Mouse (Mus musculus): ENCODE data around the gene Zfp423. TPM values are rescaled to one million over a fixed set of nuclear protein-coding genes. Genes with fewer than 3 reads are reported as not detected.

Gene Zfp423
- polyA plus RNA-seq, 1 experiment from 2014 or later, result 5.8 TPM

GRCm38 (mm10) chr8:87957871-87958450 lies 1.4 kb downstream of the Zfp423 start:
- no peaks in the 10 kb centered on the region for H3K9me3 ChIP-seq (ENCODE audit: control insufficient read depth, low read length)
- H3K36me3 ChIP-seq (ENCODE audit: control insufficient read depth, insufficient read depth, low read length), result no peaks in the 10 kb centered on the region
- peaks cover 75% of the 10 kb centered on the region for H3K27me3 ChIP-seq (replicated peaks; ENCODE audit: control insufficient read depth, insufficient read depth, low read length)
- H3K9ac ChIP-seq (ENCODE audit: low read depth, low read length), result peak overlapping the region; percentile 70
- ATAC-seq (replicated peaks; ENCODE audit: low FRiP score) (no peak), DNase-seq (ENCODE audit: low spot score) (peak; percentile 71)
- peak overlapping the region; percentile 82 for H3K4me2 ChIP-seq
- peak overlapping the region; percentile 77 for H3K27ac ChIP-seq (ENCODE audit: low read depth, low read length)
- 2% methylated on average over 20 of the region's 20 CpGs for WGBS
- H3K4me3 ChIP-seq (ENCODE audit: low read depth, low read length), result peak overlapping the region; percentile 67
- H3K4me1 ChIP-seq (replicated peaks; ENCODE audit: control insufficient read depth, insufficient read depth, low read length), result peaks cover 7% of the 10 kb centered on the region

GRCm38 (mm10) chr8:87956001-87956400 lies 3.4 kb downstream of the Zfp423 start:
- no peaks in the 10 kb centered on the region for H3K9me3 ChIP-seq (ENCODE audit: control insufficient read depth, low read length)
- no peak for ATAC-seq (replicated peaks; ENCODE audit: low FRiP score)
- H3K4me1 ChIP-seq (replicated peaks; ENCODE audit: control insufficient read depth, insufficient read depth, low read length), result peaks cover 3% of the 10 kb centered on the region; the same call in 1 of the 2 replicates
- H3K4me2 ChIP-seq, result no peak overlapping the region
- no peaks in the 10 kb centered on the region for H3K36me3 ChIP-seq (ENCODE audit: control insufficient read depth, insufficient read depth, low read length)
- no peak overlapping the region for H3K27ac ChIP-seq (ENCODE audit: low read depth, low read length)
- no peak overlapping the region for H3K4me3 ChIP-seq (ENCODE audit: low read depth, low read length)
- WGBS, result 69% methylated on average over 5 of the region's 5 CpGs
- no peak overlapping the region for H3K9ac ChIP-seq (ENCODE audit: low read depth, low read length)
- no peak for DNase-seq (ENCODE audit: low spot score)
- peaks cover 55% of the 10 kb centered on the region for H3K27me3 ChIP-seq (replicated peaks; ENCODE audit: control insufficient read depth, insufficient read depth, low read length)

- ATAC-seq (replicated peaks; ENCODE audit: low FRiP score), result no peak
- peaks cover 30% of the 10 kb centered on the region for H3K27me3 ChIP-seq (replicated peaks; ENCODE audit: control insufficient read depth, insufficient read depth, low read length)
- no peak overlapping the region for H3K4me2 ChIP-seq
- WGBS, result 63% methylated on average over 5 of the region's 5 CpGs
- no peak overlapping the region for H3K9ac ChIP-seq (ENCODE audit: low read depth, low read length)
- no peaks in the 10 kb centered on the region for H3K9me3 ChIP-seq (ENCODE audit: control insufficient read depth, low read length)
- DNase-seq (ENCODE audit: low spot score), result no peak
- H3K36me3 ChIP-seq (ENCODE audit: control insufficient read depth, insufficient read depth, low read length), result no peaks in the 10 kb centered on the region
- H3K27ac ChIP-seq (ENCODE audit: low read depth, low read length), result no peak overlapping the region
- H3K4me1 ChIP-seq (replicated peaks; ENCODE audit: control insufficient read depth, insufficient read depth, low read length), result no peaks in the 10 kb centered on the region; the same call in 1 of the 2 replicates
- no peak overlapping the region for H3K4me3 ChIP-seq (ENCODE audit: low read depth, low read length)
These were observed 5.9 kb downstream of the Zfp423 start for GRCm38 (mm10) chr8:87953473-87953872.

GRCm38 (mm10) chr8:87952298-87952697 lies 7.1 kb downstream of the Zfp423 start:
- WGBS, result 86% methylated on average over 6 of the region's 6 CpGs
- ATAC-seq (replicated peaks; ENCODE audit: low FRiP score), result no peak
- H3K4me2 ChIP-seq, result no peak overlapping the region

GRCm38 (mm10) chr8:87944225-87944934 lies 15.0 kb downstream of the Zfp423 start:
- Histone ChIP-seq H3K36me3 (ENCODE audit: control insufficient read depth, insufficient read depth, low read length) (no peaks in the 10 kb centered on the region), H3K4me2 (peak overlapping the region; percentile 66; the same call in 1 of the 2 replicates), H3K4me3 (ENCODE audit: low read depth, low read length) (no peak overlapping the region), H3K27me3 (replicated peaks; ENCODE audit: control insufficient read depth, insufficient read depth, low read length) (peaks cover 8% of the 10 kb centered on the region), H3K9me3 (ENCODE audit: control insufficient read depth, low read length) (no peaks in the 10 kb centered on the region), H3K27ac (ENCODE audit: low read depth, low read length) (no peak overlapping the region), H3K4me1 (replicated peaks; ENCODE audit: control insufficient read depth, insufficient read depth, low read length) (peaks cover 18% of the 10 kb centered on the region), H3K9ac (ENCODE audit: low read depth, low read length) (no peak overlapping the region)
- ATAC-seq (replicated peaks; ENCODE audit: low FRiP score), result no peak
- WGBS, result 41% methylated on average over 5 of the region's 5 CpGs
- DNase-seq (ENCODE audit: low spot score), result peak; percentile 37

More at GRCm38 (mm10) chr8:87952298-87952697, 7.1 kb downstream of the Zfp423 start:
- Histone ChIP-seq H3K27me3 (replicated peaks; ENCODE audit: control insufficient read depth, insufficient read depth, low read length) (peaks cover 18% of the 10 kb centered on the region), H3K36me3 (ENCODE audit: control insufficient read depth, insufficient read depth, low read length) (no peaks in the 10 kb centered on the region), H3K4me1 (replicated peaks; ENCODE audit: control insufficient read depth, insufficient read depth, low read length) (no peaks in the 10 kb centered on the region), H3K27ac (ENCODE audit: low read depth, low read length) (no peak overlapping the region), H3K4me3 (ENCODE audit: low read depth, low read length) (no peak overlapping the region), H3K9me3 (ENCODE audit: control insufficient read depth, low read length) (no peaks in the 10 kb centered on the region), H3K9ac (ENCODE audit: low read depth, low read length) (no peak overlapping the region)
- DNase-seq (ENCODE audit: low spot score), result no peak

GRCm38 (mm10) chr8:87943651-87944091 lies 15.7 kb downstream of the Zfp423 start:
- DNase-seq (ENCODE audit: low spot score), result no peak

GRCm38 (mm10) chr8:87940646-87941045 lies 18.7 kb downstream of the Zfp423 start:
- peaks cover 8% of the 10 kb centered on the region for H3K27me3 ChIP-seq (replicated peaks; ENCODE audit: control insufficient read depth, insufficient read depth, low read length)
- H3K9me3 ChIP-seq (ENCODE audit: control insufficient read depth, low read length), result no peaks in the 10 kb centered on the region
- H3K36me3 ChIP-seq (ENCODE audit: control insufficient read depth, insufficient read depth, low read length), result no peaks in the 10 kb centered on the region
- no peak overlapping the region for H3K4me2 ChIP-seq
- no peak overlapping the region for H3K4me3 ChIP-seq (ENCODE audit: low read depth, low read length)
- no peak for ATAC-seq (replicated peaks; ENCODE audit: low FRiP score)
- 47% methylated on average over 6 of the region's 6 CpGs for WGBS
- no peak overlapping the region for H3K9ac ChIP-seq (ENCODE audit: low read depth, low read length)
- peaks cover 34% of the 10 kb centered on the region for H3K4me1 ChIP-seq (replicated peaks; ENCODE audit: control insufficient read depth, insufficient read depth, low read length)
- no peak overlapping the region for H3K27ac ChIP-seq (ENCODE audit: low read depth, low read length)
- no peak for DNase-seq (ENCODE audit: low spot score)

More at GRCm38 (mm10) chr8:87943651-87944091, 15.7 kb downstream of the Zfp423 start:
- Histone ChIP-seq H3K4me3 (ENCODE audit: low read depth, low read length) (peak overlapping the region; percentile 39), H3K4me1 (replicated peaks; ENCODE audit: control insufficient read depth, insufficient read depth, low read length) (peaks cover 25% of the 10 kb centered on the region), H3K36me3 (ENCODE audit: control insufficient read depth, insufficient read depth, low read length) (no peaks in the 10 kb centered on the region), H3K9ac (ENCODE audit: low read depth, low read length) (peak overlapping the region; percentile 6; the same call in 1 of the 2 replicates), H3K27ac (ENCODE audit: low read depth, low read length) (no peak overlapping the region), H3K4me2 (peak overlapping the region; percentile 66), H3K27me3 (replicated peaks; ENCODE audit: control insufficient read depth, insufficient read depth, low read length) (peaks cover 8% of the 10 kb centered on the region), H3K9me3 (ENCODE audit: control insufficient read depth, low read length) (no peaks in the 10 kb centered on the region)
- peak; percentile 41 for ATAC-seq (replicated peaks; ENCODE audit: low FRiP score)
- 5% methylated on average over 34 of the region's 42 CpGs for WGBS

- Histone ChIP-seq H3K27ac (ENCODE audit: low read depth, low read length) (peak overlapping the region; percentile 62; the same call in 1 of the 2 replicates), H3K4me2 (peak overlapping the region; percentile 56), H3K4me1 (replicated peaks; ENCODE audit: control insufficient read depth, insufficient read depth, low read length) (peaks cover 32% of the 10 kb centered on the region), H3K36me3 (ENCODE audit: control insufficient read depth, insufficient read depth, low read length) (no peaks in the 10 kb centered on the region), H3K4me3 (ENCODE audit: low read depth, low read length) (0 out of 2 replicates have a peak overlapping the region, but pooled peaks have one; percentile 8), H3K9ac (ENCODE audit: low read depth, low read length) (no peak overlapping the region), H3K9me3 (ENCODE audit: control insufficient read depth, low read length) (no peaks in the 10 kb centered on the region), H3K27me3 (replicated peaks; ENCODE audit: control insufficient read depth, insufficient read depth, low read length) (peaks cover 7% of the 10 kb centered on the region)
- DNase-seq (ENCODE audit: low spot score), result no peak
- WGBS, result 18% methylated on average over 8 of the region's 8 CpGs
- ATAC-seq (replicated peaks; ENCODE audit: low FRiP score), result no peak
These were observed 20.0 kb downstream of the Zfp423 start for GRCm38 (mm10) chr8:87939308-87939936.

Data from liver, embryonic 11.5 days (tissue).